Comparison of ENCODE assay signal across 8 mouse cellular contexts in the genomic region with DNA sequence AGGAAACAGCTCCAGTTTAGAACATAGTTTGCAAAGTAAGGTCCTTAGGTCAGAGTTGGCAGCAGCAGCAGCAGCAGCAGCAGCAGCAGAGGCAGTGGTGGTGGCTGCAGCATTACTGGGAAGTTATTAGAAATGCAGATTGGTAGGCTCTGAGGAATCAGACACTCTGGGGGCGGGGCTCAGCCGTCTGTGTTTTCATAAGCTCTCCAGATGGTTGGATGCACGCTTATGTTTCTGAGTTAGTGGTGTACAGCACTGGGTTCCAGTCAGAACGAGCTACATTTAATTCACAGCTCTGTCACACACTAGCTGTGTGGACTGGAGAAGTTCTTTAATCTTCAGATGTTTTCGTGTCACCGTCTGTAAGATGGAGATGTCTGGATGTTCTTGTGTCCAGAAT.
DNase-seq lines count a peak whose midpoint lies in the region; ATAC-seq and TF ChIP-seq lines count a peak whose summit lies in the region.

No protein-coding gene starts in this region.

- no peak for TF ChIP-seq CTCF in kidney, postnatal 0 days (IDR thresholded peaks at IDR 0.05; ENCODE audit: low read depth)

- 45% methylated on average over 6 of the region's 6 CpGs for WGBS in kidney, postnatal 0 days

- no peaks in the 10 kb centered on the region for H3K27me3 ChIP-seq in kidney, postnatal 0 days (ENCODE audit: insufficient read depth, low read length)

- no peak overlapping the region for H3K4me2 ChIP-seq in kidney, postnatal 0 days (ENCODE audit: low read length)

- H3K9ac ChIP-seq in kidney, postnatal 0 days (ENCODE audit: low read depth, low read length) = no peak overlapping the region

- ATAC-seq in kidney, postnatal 0 days (replicated peaks; ENCODE audit: low FRiP score, low read depth) = no peak; the same call in 1 of the 2 replicates
- no peak for ATAC-seq in inflammation-experienced regulatory T-cells, adult 6 months

- H3K9me3 ChIP-seq in kidney, postnatal 0 days (replicated peaks; ENCODE audit: low read length) = no peaks in the 10 kb centered on the region

- no peak overlapping the region for H3K4me3 ChIP-seq in kidney, postnatal 0 days (replicated peaks; ENCODE audit: low read depth, low read length)

- DNase-seq in kidney, postnatal 0 days (ENCODE audit: low spot score) = peak; percentile 41
- no peak for DNase-seq in kidney, adult 11 months
- peak; percentile 16 to 25 for DNase-seq in frontal cortex, postnatal 25 days (ENCODE audit: low spot score in 2 of 2)
- DNase-seq in left cerebral cortex, postnatal 10 days (ENCODE audit: extremely low spot score in 1 of 2, low spot score in 2 of 2) = peak; percentile 39 to 44
- peak; percentile 65 for DNase-seq in retina, postnatal 7 days (ENCODE audit: low read depth, low spot score)
- DNase-seq in spleen, postnatal 10 days (ENCODE audit: low spot score in 2 of 2) = no peak
- DNase-seq in heart, postnatal 10 days = no peak

- no peaks in the 10 kb centered on the region for H3K4me1 ChIP-seq in kidney, postnatal 0 days (replicated peaks; ENCODE audit: insufficient read depth, low read length)

- no peak overlapping the region for H3K27ac ChIP-seq in kidney, postnatal 0 days

- H3K36me3 ChIP-seq in kidney, postnatal 0 days (ENCODE audit: insufficient read depth, low read length) = no peaks in the 10 kb centered on the region

- intact Hi-C loops in left cerebral cortex, postnatal 10 days (cut with DNase I) = no loop called here
- intact Hi-C loops in heart, postnatal 10 days (cut with DNase I) = no loop called here

Comparison
In these comparisons a context has a peak if more than half of its experiments do, and no peak if none do; other contexts are left out.
1. DNase-seq: peak in kidney, postnatal 0 days (single experiment), frontal cortex, postnatal 25 days (2 of 2), left cerebral cortex, postnatal 10 days (2 of 2) and retina, postnatal 7 days (single experiment); none in kidney, adult 11 months (single experiment), spleen, postnatal 10 days (0 of 2) and heart, postnatal 10 days (0 of 2).